Mouse (Mus musculus) spleen, adult 2 months (tissue): Measurements from ENCODE around the gene Plekhm1. TPM values are rescaled to one million over a fixed set of nuclear protein-coding genes. Genes with fewer than 3 reads are reported as not detected.

Experiments used
- DNase-seq, 2 experiments: peaks; one replicate each; pipeline versions ENCODE4 v3.0.0 to v3.0.0-alpha.2; 2012 to 2021; ENCODE audit warnings: low spot score in 2 of 2, low read depth in 1 of 2
- H3K27ac ChIP-seq: fragments of 200-500 bp; 2 replicates; pipeline ENCODE4 v1.5.1; 2012; ENCODE audit warnings: low read length, inconsistent platforms; ENCODE audit not compliant: insufficient read depth
- H3K27me3 ChIP-seq: fragments of 200-500 bp; 2 replicates; pipeline ENCODE4 v1.6.1; 2012; ENCODE audit warnings: mild to moderate bottlenecking, moderate library complexity, low read length, inconsistent platforms; ENCODE audit not compliant: control insufficient read depth, insufficient read depth
- H3K36me3 ChIP-seq: fragments of 200-500 bp; 2 replicates; pipeline ENCODE4 v1.6.1; 2012; ENCODE audit warnings: mild to moderate bottlenecking, low read length, inconsistent platforms; ENCODE audit not compliant: control insufficient read depth, insufficient read depth
- H3K4me1 ChIP-seq: fragments of 200-500 bp; 2 replicates; pipeline ENCODE4 v1.6.1; 2011; ENCODE audit warnings: inconsistent platforms; ENCODE audit not compliant: control insufficient read depth, insufficient read depth, insufficient read length
- H3K4me3 ChIP-seq: fragments of 200-500 bp; 2 replicates; pipeline ENCODE4 v1.5.1; 2011; ENCODE audit warnings: mild to moderate bottlenecking, inconsistent platforms; ENCODE audit not compliant: insufficient read depth, insufficient read length; ENCODE audit errors: extremely low read depth
- CTCF ChIP-seq: fragments of 200-500 bp; IDR thresholded peaks from 2 replicates; pipeline ENCODE4 v1.5.1; 2011; ENCODE audit warnings: mild to moderate bottlenecking, inconsistent platforms; ENCODE audit not compliant: insufficient read depth, insufficient read length, insufficient replicate concordance; ENCODE audit errors: extremely low read depth
- POLR2A ChIP-seq: fragments of 200-500 bp; IDR thresholded peaks from 2 replicates; pipeline ENCODE4 v1.6.1; 2011; ENCODE audit warnings: low read depth, low read length, inconsistent platforms
- WGBS: fragments of 180-500 bp; shearing (Covaris S2); methylation state at CpG from one replicate; pipeline ENCODE4 v1.1.7; 2018; 5-methylcytosine and 5-hydroxymethylcytosine counted together
- polyA plus RNA-seq: library from polyadenylated mRNA; depleted of rRNA; stranded (reverse); fragments of >200 nt; gene quantifications from 2 replicates; pipeline ENCODE4 v1.2.3, GENCODE M21; 2012

The Plekhm1 gene
- polyA plus RNA-seq, 1 experiment: 26.8 TPM

GRCm38 (mm10) chr11:103344494-103345332 lies 67.8 kb downstream of the Plekhm1 start:
- Histone ChIP-seq H3K36me3 (peaks cover 17% of the 10 kb centered on the region), H3K4me1 (peaks cover 33% of the 10 kb centered on the region; the same call in 1 of the 2 replicates), H3K27ac (peak overlapping the region; percentile 89), H3K4me3 (peak overlapping the region; percentile 59), H3K27me3 (no peaks in the 10 kb centered on the region)
- DNase-seq: peak in 1 of 2 experiments; percentile 78
- WGBS: 6% methylated on average over 19 of the region's 19 CpGs
- peak; percentile 82 for TF ChIP-seq POLR2A
- no peak for TF ChIP-seq CTCF

GRCm38 (mm10) chr11:103343881-103344280 lies 68.6 kb downstream of the Plekhm1 start:
- Histone ChIP-seq H3K36me3 (peaks cover 20% of the 10 kb centered on the region), H3K4me3 (peak overlapping the region; percentile 59), H3K4me1 (peaks cover 33% of the 10 kb centered on the region; the same call in 1 of the 2 replicates), H3K27me3 (no peaks in the 10 kb centered on the region), H3K27ac (peak overlapping the region; percentile 89)
- DNase-seq: no peak
- TF ChIP-seq CTCF: no peak
- TF ChIP-seq POLR2A: no peak
- 3% methylated on average over 1 of the region's 1 CpGs for WGBS

GRCm38 (mm10) chr11:103343063-103343462 lies 69.4 kb downstream of the Plekhm1 start:
- H3K4me3 ChIP-seq: peak overlapping the region; percentile 59; the same call in 1 of the 2 replicates
- 68% methylated on average over 6 of the region's 6 CpGs for WGBS
- peaks cover 18% of the 10 kb centered on the region for H3K36me3 ChIP-seq
- peaks cover 33% of the 10 kb centered on the region; the same call in 1 of the 2 replicates for H3K4me1 ChIP-seq
- no peaks in the 10 kb centered on the region for H3K27me3 ChIP-seq
- H3K27ac ChIP-seq: no peak overlapping the region
- TF ChIP-seq CTCF (no peak), POLR2A (no peak)
- DNase-seq: peak in 1 of 2 experiments; percentile 37

GRCm38 (mm10) chr11:103340677-103341076 lies 71.8 kb downstream of the Plekhm1 start:
- 76% methylated on average over 7 of the region's 7 CpGs for WGBS
- Histone ChIP-seq H3K4me3 (no peak overlapping the region), H3K27ac (no peak overlapping the region), H3K27me3 (no peaks in the 10 kb centered on the region), H3K36me3 (peaks cover 24% of the 10 kb centered on the region), H3K4me1 (peaks cover 18% of the 10 kb centered on the region; the same call in 1 of the 2 replicates)
- DNase-seq: no peak
- TF ChIP-seq POLR2A (no peak), CTCF (no peak)

GRCm38 (mm10) chr11:103340130-103340529 lies 72.4 kb downstream of the Plekhm1 start:
- H3K4me1 ChIP-seq: peaks cover 17% of the 10 kb centered on the region; the same call in 1 of the 2 replicates
- no peak for DNase-seq
- WGBS: 93% methylated on average over 19 of the region's 19 CpGs
- H3K27ac ChIP-seq: no peak overlapping the region
- TF ChIP-seq CTCF (no peak), POLR2A (no peak)
- no peaks in the 10 kb centered on the region for H3K27me3 ChIP-seq
- H3K36me3 ChIP-seq: peaks cover 26% of the 10 kb centered on the region
- no peak overlapping the region for H3K4me3 ChIP-seq

- no peaks in the 10 kb centered on the region for H3K27me3 ChIP-seq
- peaks cover 31% of the 10 kb centered on the region for H3K36me3 ChIP-seq
- TF ChIP-seq POLR2A (no peak), CTCF (no peak)
- 92% methylated on average over 19 of the region's 19 CpGs for WGBS
- DNase-seq: no peak
- H3K27ac ChIP-seq: no peak overlapping the region
- peaks cover 17% of the 10 kb centered on the region; the same call in 1 of the 2 replicates for H3K4me1 ChIP-seq
- no peak overlapping the region for H3K4me3 ChIP-seq
Measured at GRCm38 (mm10) chr11:103339414-103340119, 72.9 kb downstream of the Plekhm1 start.

GRCm38 (mm10) chr11:103338671-103339070 lies 73.8 kb downstream of the Plekhm1 start:
- 91% methylated on average over 6 of the region's 6 CpGs for WGBS
- Histone ChIP-seq H3K36me3 (peaks cover 40% of the 10 kb centered on the region), H3K4me1 (peaks cover 15% of the 10 kb centered on the region; the same call in 1 of the 2 replicates), H3K27ac (no peak overlapping the region), H3K27me3 (no peaks in the 10 kb centered on the region), H3K4me3 (no peak overlapping the region)
- TF ChIP-seq CTCF: no peak
- TF ChIP-seq POLR2A: no peak
- DNase-seq: no peak
